Mouse (Mus musculus) lung, embryonic 14.5 days (tissue): ENCODE results near the gene Fam50a. TPM values are rescaled to one million over a fixed set of nuclear protein-coding genes. Genes with fewer than 3 reads are reported as not detected.

ENCODE experiments used
- ATAC-seq: fragments of 200-750 bp; cut with Nextera tagmentation; 2 replicates; pipeline ENCODE4 v1.8.0; 2017; ENCODE audit warnings: mild to moderate bottlenecking, moderate TSS enrichment, moderate library complexity; ENCODE audit not compliant: insufficient read depth
- DNase-seq: peaks from one replicate; pipeline ENCODE4 v3.0.0-alpha.2; 2015
- H3K27ac ChIP-seq: fragments of 300-500 bp; sonication (generic); 2 replicates; pipeline ENCODE4 v1.5.1; 2014; ENCODE audit warnings: low read depth, mild to moderate bottlenecking, moderate library complexity
- H3K27me3 ChIP-seq: fragments of 300-500 bp; sonication (generic); 2 replicates; pipeline ENCODE4 v1.6.1; 2014; ENCODE audit warnings: low read length, control low read depth; ENCODE audit not compliant: insufficient read depth
- H3K36me3 ChIP-seq: fragments of 300-500 bp; sonication (generic); 2 replicates; pipeline ENCODE4 v1.6.1; 2014; ENCODE audit warnings: control low read depth; ENCODE audit not compliant: insufficient read depth
- H3K4me1 ChIP-seq: fragments of 300-500 bp; sonication (generic); 2 replicates; pipeline ENCODE4 v1.6.1; 2014; ENCODE audit warnings: antibody characterized with exemption, control low read depth; ENCODE audit not compliant: insufficient read depth
- H3K4me2 ChIP-seq: fragments of 300-500 bp; sonication (generic); 2 replicates; pipeline ENCODE4 v1.6.1; 2014; ENCODE audit warnings: mild to moderate bottlenecking
- H3K4me3 ChIP-seq: fragments of 300-500 bp; sonication (generic); 2 replicates; pipeline ENCODE4 v1.5.1; 2014; ENCODE audit warnings: low read depth, low read length
- H3K9ac ChIP-seq: fragments of 300-500 bp; sonication (generic); 2 replicates; pipeline ENCODE4 v1.6.1; 2014
- H3K9me3 ChIP-seq: fragments of 300-500 bp; sonication (generic); 2 replicates; pipeline ENCODE4 v1.6.1; 2016; ENCODE audit warnings: low read depth, low read length, control low read depth
- CTCF ChIP-seq: IDR thresholded peaks from 2 replicates; pipeline ENCODE4 v1.5.1; 2016; ENCODE audit warnings: antibody characterized with exemption, low read depth
- WGBS: fragments of 180-500 bp; shearing (Covaris S2); extraction: QIAGEN DNeasy Blood & Tissue Kit; methylation state at CpG from one replicate; pipeline ENCODE4 v1.1.7; 2014; 5-methylcytosine and 5-hydroxymethylcytosine counted together
- polyA plus RNA-seq: library from polyadenylated mRNA; unstranded; fragments of >200 nt; fragmentation: Nextera tagmentation; extraction: Ambion mirVana; gene quantifications from 2 replicates; pipeline ENCODE4 v1.2.1, GENCODE M21; 2014

The Fam50a gene
- polyA plus RNA-seq, result 50.9 and 53.2 TPM in 2 replicates

- H3K9ac ChIP-seq, result peak within 1 kb of the TSS; percentile 62
- H3K36me3 ChIP-seq, result peaks cover 31% of the 10 kb centered on the region
- peak within 1 kb of the TSS; percentile 69 for H3K4me2 ChIP-seq
- no peaks in the 10 kb centered on the region for H3K27me3 ChIP-seq
- peak within 1 kb of the TSS; percentile 59 for H3K4me3 ChIP-seq
- WGBS, result 10% methylated on average over 58 of the region's 59 CpGs
- peak; percentile 98 for ATAC-seq
- H3K4me1 ChIP-seq, result no peaks in the 10 kb centered on the region
- peak; percentile 94 for DNase-seq
- no peak for TF ChIP-seq CTCF
- no peaks in the 10 kb centered on the region for H3K9me3 ChIP-seq
- peak within 1 kb of the TSS; percentile 77 for H3K27ac ChIP-seq
These were observed at the start of gene Fam50a for GRCm38 (mm10) chrX:74312540-74313464. Fam50a (plus strand) TSS chrX:74313033.

- Histone ChIP-seq H3K27ac (peak overlapping the region; percentile 92), H3K9me3 (no peaks in the 10 kb centered on the region), H3K4me3 (peak overlapping the region; percentile 58), H3K9ac (peak overlapping the region; percentile 50), H3K4me2 (peak overlapping the region; percentile 58), H3K36me3 (peaks cover 10% of the 10 kb centered on the region; the same call in 1 of the 2 replicates), H3K27me3 (no peaks in the 10 kb centered on the region), H3K4me1 (no peaks in the 10 kb centered on the region)
- no peak for TF ChIP-seq CTCF
- no peak for DNase-seq
- ATAC-seq, result peak; percentile 44
- 20% methylated on average over 3 of the region's 3 CpGs for WGBS
These were observed 43.1 kb upstream of the Fam50a start for GRCm38 (mm10) chrX:74269736-74270061.

- Histone ChIP-seq H3K27me3 (no peaks in the 10 kb centered on the region), H3K9me3 (no peaks in the 10 kb centered on the region), H3K36me3 (peaks cover 10% of the 10 kb centered on the region; the same call in 1 of the 2 replicates), H3K27ac (peak within 1 kb of the TSS; percentile 92), H3K4me3 (peak within 1 kb of the TSS; percentile 58), H3K9ac (peak within 1 kb of the TSS; percentile 79), H3K4me1 (no peaks in the 10 kb centered on the region), H3K4me2 (peak within 1 kb of the TSS; percentile 63)
- TF ChIP-seq CTCF, result peak; percentile 54
- ATAC-seq (peak; percentile 96), DNase-seq (peak; percentile 97)
- 10% methylated on average over 42 of the region's 42 CpGs for WGBS
These were observed 42.6 kb upstream of the Fam50a start, which contains the start of gene Rpl10 for GRCm38 (mm10) chrX:74270062-74270901. Rpl10 (plus strand) TSS chrX:74270812.

GRCm38 (mm10) chrX:74270902-74271551 lies 41.8 kb upstream of the Fam50a start:
- WGBS, result 9% methylated on average over 27 of the region's 27 CpGs
- H3K36me3 ChIP-seq, result peaks cover 10% of the 10 kb centered on the region; the same call in 1 of the 2 replicates
- peak overlapping the region; percentile 63 for H3K4me2 ChIP-seq
- no peaks in the 10 kb centered on the region for H3K27me3 ChIP-seq
- H3K4me3 ChIP-seq, result peak overlapping the region; percentile 58
- no peaks in the 10 kb centered on the region for H3K4me1 ChIP-seq
- no peaks in the 10 kb centered on the region for H3K9me3 ChIP-seq
- DNase-seq (peak; percentile 56), ATAC-seq (no peak)
- TF ChIP-seq CTCF, result no peak
- peak overlapping the region; percentile 79 for H3K9ac ChIP-seq
- peak overlapping the region; percentile 77 for H3K27ac ChIP-seq

- ATAC-seq, result no peak
- Histone ChIP-seq H3K9ac (no peak overlapping the region), H3K4me1 (no peaks in the 10 kb centered on the region), H3K27me3 (no peaks in the 10 kb centered on the region), H3K4me2 (no peak overlapping the region), H3K36me3 (peaks cover 10% of the 10 kb centered on the region; the same call in 1 of the 2 replicates), H3K4me3 (no peak overlapping the region), H3K27ac (no peak overlapping the region), H3K9me3 (no peaks in the 10 kb centered on the region)
- peak; percentile 38 for DNase-seq
- TF ChIP-seq CTCF, result no peak
- 27% methylated on average over 10 of the region's 10 CpGs for WGBS
These were observed 39.2 kb upstream of the Fam50a start for GRCm38 (mm10) chrX:74273422-74274322.

- Histone ChIP-seq H3K9ac (no peak overlapping the region), H3K27ac (no peak overlapping the region), H3K4me3 (no peak overlapping the region), H3K9me3 (no peaks in the 10 kb centered on the region), H3K27me3 (no peaks in the 10 kb centered on the region), H3K4me2 (no peak overlapping the region), H3K36me3 (peaks cover 5% of the 10 kb centered on the region; the same call in 1 of the 2 replicates), H3K4me1 (no peaks in the 10 kb centered on the region)
- ATAC-seq (no peak), DNase-seq (no peak)
- TF ChIP-seq CTCF, result no peak
- 65% methylated on average over 8 of the region's 8 CpGs for WGBS
These were observed 34.9 kb upstream of the Fam50a start for GRCm38 (mm10) chrX:74277916-74278315.
